Mouse (Mus musculus) Muller cell, postnatal 12 days (primary cell): ENCODE results near the gene Pcnx2.

ENCODE experiments used
- DNase-seq: peaks from one replicate; pipeline ENCODE4 v3.0.0-alpha.2; 2015; ENCODE audit errors: inconsistent ontology term

Gene Pcnx2

DNA sequence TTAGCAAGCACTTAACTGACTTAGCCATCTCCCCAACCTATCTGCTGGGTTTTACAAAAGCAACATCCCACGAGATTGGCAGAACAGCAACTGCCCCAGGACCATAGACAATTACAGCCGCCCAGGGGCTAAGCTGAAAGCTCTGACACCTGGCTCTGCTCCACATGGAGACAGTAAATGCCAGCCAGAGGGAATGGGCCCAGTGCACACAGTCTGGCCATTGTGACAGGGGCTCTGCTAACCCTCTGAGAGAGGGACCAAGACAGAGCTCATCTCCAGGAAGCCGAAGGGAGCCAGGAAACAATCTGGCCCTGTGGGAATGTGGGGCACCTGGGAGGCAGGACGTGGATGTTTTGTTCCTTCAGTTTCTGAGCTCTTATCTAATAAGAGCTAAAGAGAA, 181.9 kb downstream of the Pcnx2 start:
- DNase-seq, result peak; percentile 48

DNA sequence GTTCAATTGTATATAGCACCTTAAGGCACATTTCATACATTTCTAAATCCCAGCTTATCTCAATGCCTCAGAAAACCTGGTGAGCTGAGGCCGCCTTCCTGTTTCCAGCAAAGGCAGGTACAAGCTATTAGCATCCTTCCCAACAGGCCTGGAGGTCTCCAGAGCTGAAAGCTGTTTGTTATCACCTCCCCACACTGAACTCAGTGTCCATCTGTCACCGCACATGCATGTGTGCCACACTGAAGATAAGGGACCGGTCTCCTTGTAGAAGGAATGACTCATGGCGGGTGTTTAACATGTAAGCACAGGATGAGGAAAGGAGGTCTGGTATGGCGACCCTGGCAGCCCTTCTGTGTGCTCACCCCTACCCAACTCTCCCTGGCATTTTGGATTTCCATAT, 186.6 kb downstream of the Pcnx2 start:
- DNase-seq, result no peak

- DNase-seq, result no peak
These were observed 188.9 kb downstream of the Pcnx2 start for GRCm38 (mm10) chr8:125709171-125709570.

DNA sequence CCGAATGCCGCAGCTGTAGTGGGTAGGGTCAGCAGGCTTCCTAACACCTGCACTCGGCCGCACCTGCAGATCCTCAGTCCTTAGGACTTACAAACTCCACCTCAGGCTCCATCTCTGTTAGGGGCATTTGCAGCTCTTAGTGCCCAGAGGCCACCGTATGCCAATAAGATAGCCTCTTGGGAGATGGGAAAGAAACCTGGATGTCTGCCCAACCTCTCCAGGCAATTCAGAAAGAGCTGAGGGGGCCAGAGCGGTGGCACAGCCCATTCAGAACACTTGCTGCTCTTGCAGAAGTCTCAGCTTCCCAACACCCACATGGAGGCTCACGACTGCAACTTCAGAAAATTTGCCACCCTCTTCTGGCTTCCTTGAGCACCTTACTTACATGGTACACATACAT, 192.3 kb downstream of the Pcnx2 start:
- no peak for DNase-seq

DNA sequence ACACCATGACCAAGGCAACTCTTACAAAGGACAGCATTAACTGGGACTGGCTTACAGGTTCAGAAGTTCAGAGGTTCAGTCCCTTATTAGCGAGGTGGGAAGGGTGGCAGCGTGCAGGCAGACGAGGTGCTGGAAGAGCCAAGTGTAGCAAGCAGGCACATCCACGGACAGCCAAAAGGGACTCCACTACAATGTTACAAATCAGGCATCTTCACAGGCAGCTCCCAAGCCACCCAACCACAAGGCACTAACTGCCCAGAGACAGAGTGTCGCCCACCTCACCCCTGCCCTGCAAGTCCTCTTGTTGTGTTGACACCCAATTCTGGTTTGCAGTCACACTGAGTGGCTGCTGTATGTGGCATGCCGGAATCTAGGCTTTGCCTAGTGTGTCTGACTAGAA, 193.7 kb downstream of the Pcnx2 start:
- DNase-seq, result no peak

DNA sequence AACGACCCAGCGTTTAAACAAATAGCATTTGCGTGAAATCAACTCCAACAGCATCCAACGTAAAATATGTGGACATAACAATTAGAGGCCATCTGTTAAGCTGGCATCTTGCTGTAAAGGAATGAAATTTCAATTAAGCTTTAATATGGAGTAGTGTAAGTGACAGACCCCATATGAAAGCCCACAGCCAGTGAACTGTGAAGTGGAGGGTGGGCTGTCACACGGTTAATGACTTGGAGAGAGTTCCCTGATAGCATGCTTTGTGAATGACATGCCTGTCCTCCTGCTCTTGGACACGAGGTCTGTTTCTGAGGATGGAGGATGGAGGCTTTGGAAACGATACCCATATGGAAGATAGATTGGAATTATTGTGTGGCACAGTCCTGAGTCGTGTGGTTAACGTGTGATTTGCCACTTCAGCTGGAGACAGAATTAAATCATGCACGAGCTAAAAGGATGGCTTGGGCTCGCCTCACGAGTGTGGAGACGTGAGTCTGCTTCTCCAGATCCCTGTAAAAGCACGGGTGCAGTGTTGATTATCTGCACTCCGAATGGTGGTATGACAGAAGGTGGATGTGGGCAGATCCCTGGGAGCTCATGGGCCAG, 195.1 kb downstream of the Pcnx2 start:
- no peak for DNase-seq
